Mouse (Mus musculus) limb, embryonic 14.5 days (tissue): ENCODE data around the gene Rnf167. TPM values are rescaled to one million over a fixed set of nuclear protein-coding genes. Genes with fewer than 3 reads are reported as not detected.

Experiments
- ATAC-seq: fragments of 200-750 bp; cut with Nextera tagmentation; 2 replicates; pipeline ENCODE4 v1.8.0; 2017; ENCODE audit warnings: low read depth, moderate number of reproducible peaks, moderate TSS enrichment; ENCODE audit not compliant: low FRiP score
- DNase-seq: peaks from one replicate; pipeline ENCODE4 v3.0.0-alpha.2; 2015; ENCODE audit warnings: low spot score
- H3K27ac ChIP-seq: fragments of 300-500 bp; sonication (generic); replicated peaks from 2 replicates; pipeline ENCODE4 v1.5.1; 2014; ENCODE audit warnings: low read depth, mild to moderate bottlenecking, low read length, moderate library complexity, mixed read lengths
- H3K27me3 ChIP-seq: fragments of 300-500 bp; sonication (generic); 2 replicates; pipeline ENCODE4 v1.6.1; 2014; ENCODE audit warnings: low read length, mixed read lengths; ENCODE audit not compliant: control insufficient read depth, insufficient read depth
- H3K36me3 ChIP-seq: fragments of 300-500 bp; sonication (generic); 2 replicates; pipeline ENCODE4 v1.6.1; 2014; ENCODE audit warnings: mild to moderate bottlenecking, low read length, moderate library complexity, mixed read lengths; ENCODE audit not compliant: control insufficient read depth, insufficient read depth
- H3K4me1 ChIP-seq: fragments of 300-500 bp; sonication (generic); 2 replicates; pipeline ENCODE4 v1.6.1; 2014; ENCODE audit warnings: antibody characterized with exemption, low read length, mixed read lengths; ENCODE audit not compliant: control insufficient read depth, insufficient read depth
- H3K4me2 ChIP-seq: fragments of 300-500 bp; sonication (generic); replicated peaks from 2 replicates; pipeline ENCODE4 v1.6.1; 2014; ENCODE audit warnings: low read depth, mild to moderate bottlenecking, low read length, moderate library complexity; ENCODE audit not compliant: severe bottlenecking
- H3K4me3 ChIP-seq: fragments of 300-500 bp; sonication (generic); replicated peaks from 2 replicates; pipeline ENCODE4 v1.5.1; 2014; ENCODE audit warnings: low read length
- H3K9ac ChIP-seq: fragments of 300-500 bp; sonication (generic); 2 replicates; pipeline ENCODE4 v1.6.1; 2014; ENCODE audit warnings: mild to moderate bottlenecking, low read depth, low read length, moderate library complexity; ENCODE audit not compliant: severe bottlenecking
- H3K9me3 ChIP-seq: fragments of 300-500 bp; sonication (generic); 2 replicates; pipeline ENCODE4 v1.6.1; 2016; ENCODE audit warnings: low read length; ENCODE audit not compliant: control insufficient read depth
- POLR2A ChIP-seq: fragments of 200-500 bp; IDR thresholded peaks from 2 replicates; pipeline ENCODE4 v1.8.0; 2012; ENCODE audit warnings: inconsistent platforms, mild to moderate bottlenecking, moderate library complexity, borderline replicate concordance; ENCODE audit not compliant: insufficient read depth, insufficient read length; ENCODE audit errors: extremely low read depth
- WGBS: fragments of 180-500 bp; shearing (Covaris S2); extraction: QIAGEN DNeasy Blood & Tissue Kit; methylation state at CpG from one replicate; pipeline ENCODE4 v1.1.7; 2014; 5-methylcytosine and 5-hydroxymethylcytosine counted together
- polyA plus RNA-seq, 2 experiments: library from polyadenylated mRNA; depleted of rRNA in 1 of 2; stranded (reverse) in 1 of 2; unstranded in 1 of 2; fragments of >200 nt; fragmentation: Nextera tagmentation in 1 of 2; extraction: Ambion mirVana in 1 of 2; gene quantifications; 2 replicates each; pipeline versions ENCODE4 v1.2.1 to v1.2.3; 2012 to 2014

Rnf167 gene
- polyA plus RNA-seq, 2 experiments = 96.3 to 109 TPM

- Histone ChIP-seq H3K4me1 (no peaks in the 10 kb centered on the region), H3K9ac (no peak overlapping the region), H3K27me3 (no peaks in the 10 kb centered on the region), H3K36me3 (peaks cover 66% of the 10 kb centered on the region), H3K9me3 (no peaks in the 10 kb centered on the region), H3K4me2 (no peak overlapping the region), H3K4me3 (no peak overlapping the region), H3K27ac (no peak overlapping the region)
- WGBS = 66% methylated on average over 2 of the region's 2 CpGs
- TF ChIP-seq POLR2A = no peak
- DNase-seq = no peak
- ATAC-seq = no peak
Measured at GRCm38 (mm10) chr11:70678576-70678975, 31.5 kb downstream of the Rnf167 start.

GRCm38 (mm10) chr11:70679361-70679760 is 32.3 kb downstream of the Rnf167 start:
- H3K4me3 ChIP-seq = no peak overlapping the region
- H3K27me3 ChIP-seq = no peaks in the 10 kb centered on the region
- no peak overlapping the region for H3K9ac ChIP-seq
- no peak overlapping the region for H3K27ac ChIP-seq
- no peaks in the 10 kb centered on the region for H3K9me3 ChIP-seq
- TF ChIP-seq POLR2A = no peak
- peaks cover 70% of the 10 kb centered on the region for H3K36me3 ChIP-seq
- no peaks in the 10 kb centered on the region for H3K4me1 ChIP-seq
- no peak for DNase-seq
- no peak for ATAC-seq
- WGBS = 91% methylated on average over 8 of the region's 8 CpGs
- no peak overlapping the region for H3K4me2 ChIP-seq

DNA sequence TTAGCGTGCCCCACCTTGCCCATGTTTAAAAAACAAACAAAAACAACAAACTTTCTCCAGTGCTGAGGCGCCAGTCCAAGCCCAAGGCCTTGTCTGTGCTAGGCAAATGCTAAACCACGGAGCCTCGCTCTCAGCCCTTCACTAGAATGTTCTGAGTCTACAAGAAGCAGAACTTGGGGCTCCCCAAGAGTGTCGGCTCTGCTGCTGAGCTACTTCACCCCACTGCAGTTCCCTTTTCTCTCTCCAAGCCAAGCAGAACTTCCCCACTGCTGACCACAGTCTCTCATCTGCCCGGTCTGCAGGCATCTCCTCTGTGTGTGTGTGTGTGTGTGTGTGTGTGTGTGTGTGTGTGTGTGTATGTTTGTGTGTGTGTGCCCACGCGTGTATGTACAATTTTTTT is 32.9 kb downstream of the Rnf167 start:
- no peaks in the 10 kb centered on the region for H3K27me3 ChIP-seq
- H3K36me3 ChIP-seq = peaks cover 71% of the 10 kb centered on the region
- TF ChIP-seq POLR2A = no peak
- no peaks in the 10 kb centered on the region for H3K9me3 ChIP-seq
- H3K9ac ChIP-seq = no peak overlapping the region
- H3K4me1 ChIP-seq = no peaks in the 10 kb centered on the region
- ATAC-seq (no peak), DNase-seq (no peak)
- WGBS = 88% methylated on average over 8 of the region's 8 CpGs
- no peak overlapping the region for H3K4me3 ChIP-seq
- H3K4me2 ChIP-seq = no peak overlapping the region
- H3K27ac ChIP-seq = no peak overlapping the region

DNA sequence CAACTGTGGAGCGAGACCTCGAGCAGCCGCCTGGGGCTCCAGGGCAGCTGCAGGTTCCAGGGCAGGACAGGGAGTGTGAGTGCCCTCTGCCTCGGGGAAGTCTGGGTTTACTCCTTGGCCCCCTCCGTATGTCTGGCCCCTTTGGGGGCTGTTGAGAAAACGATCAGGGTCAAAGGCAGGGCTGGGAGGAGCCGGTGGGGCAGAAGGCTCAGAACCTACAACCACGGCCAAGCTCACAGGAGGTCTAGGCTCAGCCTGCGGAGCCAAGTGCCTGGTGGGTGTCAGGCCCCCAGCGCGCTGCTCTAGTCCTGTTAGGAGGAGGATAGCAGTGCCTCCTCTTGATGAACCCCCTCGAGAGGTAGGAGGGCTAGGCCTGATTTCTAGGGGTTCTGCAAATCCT is 34.1 kb downstream of the Rnf167 start:
- no peak for DNase-seq
- H3K36me3 ChIP-seq = peaks cover 69% of the 10 kb centered on the region
- WGBS = 63% methylated on average over 12 of the region's 12 CpGs
- no peak for TF ChIP-seq POLR2A
- H3K4me1 ChIP-seq = no peaks in the 10 kb centered on the region
- no peaks in the 10 kb centered on the region for H3K27me3 ChIP-seq
- H3K9me3 ChIP-seq = no peaks in the 10 kb centered on the region
- no peak overlapping the region for H3K4me2 ChIP-seq
- H3K4me3 ChIP-seq = no peak overlapping the region
- H3K9ac ChIP-seq = no peak overlapping the region
- no peak overlapping the region for H3K27ac ChIP-seq
- no peak for ATAC-seq

GRCm38 (mm10) chr11:70681897-70682581 is 35.0 kb downstream of the Rnf167 start:
- Histone ChIP-seq H3K4me2 (no peak overlapping the region), H3K36me3 (peaks cover 61% of the 10 kb centered on the region)
- peak; percentile 56; the same call in 1 of the 2 replicates for ATAC-seq

DNA sequence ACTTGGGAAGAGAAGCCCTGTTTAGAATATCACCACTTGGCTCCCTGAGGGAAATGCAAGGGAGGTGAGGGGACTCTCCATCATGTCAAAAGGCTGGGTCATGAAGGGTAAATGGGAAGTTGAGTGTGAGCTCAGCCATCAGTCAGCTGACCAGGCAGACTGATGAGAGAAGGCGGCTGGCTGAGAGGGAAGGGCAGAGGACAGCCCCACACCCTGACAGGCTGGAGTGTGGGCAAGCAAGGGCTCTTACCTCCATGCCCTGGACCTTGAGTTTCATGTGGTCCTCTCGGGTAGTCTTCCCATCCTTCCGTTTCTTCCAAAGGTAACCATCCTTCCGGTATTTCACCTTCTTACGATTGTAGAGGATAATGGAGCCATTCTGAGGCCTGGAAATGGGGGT is 36.6 kb downstream of the Rnf167 start:
- no peak overlapping the region for H3K4me2 ChIP-seq
- peaks cover 5% of the 10 kb centered on the region; the same call in 1 of the 2 replicates for H3K4me1 ChIP-seq
- no peak overlapping the region for H3K4me3 ChIP-seq
- H3K27me3 ChIP-seq = no peaks in the 10 kb centered on the region
- 83% methylated on average over 5 of the region's 5 CpGs for WGBS
- ATAC-seq (no peak), DNase-seq (no peak)
- no peak for TF ChIP-seq POLR2A
- 0 out of 2 replicates have a peak overlapping the region, but pooled peaks have one; percentile 2 for H3K9ac ChIP-seq
- H3K9me3 ChIP-seq = no peaks in the 10 kb centered on the region
- peaks cover 55% of the 10 kb centered on the region for H3K36me3 ChIP-seq
- no peak overlapping the region for H3K27ac ChIP-seq

More at GRCm38 (mm10) chr11:70681897-70682581, 35.0 kb downstream of the Rnf167 start:
- no peak overlapping the region for H3K4me3 ChIP-seq
- peak; percentile 48 for DNase-seq
- 20% methylated on average over 11 of the region's 11 CpGs for WGBS
- no peak overlapping the region for H3K9ac ChIP-seq
- H3K27ac ChIP-seq = no peak overlapping the region
- no peaks in the 10 kb centered on the region for H3K4me1 ChIP-seq
- H3K9me3 ChIP-seq = no peaks in the 10 kb centered on the region
- no peak for TF ChIP-seq POLR2A
- H3K27me3 ChIP-seq = no peaks in the 10 kb centered on the region
